Mouse (Mus musculus) heart, postnatal 0 days (tissue): Measurements from ENCODE around the gene Cabp4.

ENCODE experiments used
- CTCF ChIP-seq: IDR thresholded peaks from 2 replicates; pipeline ENCODE4 v1.5.1; 2016; ENCODE audit warnings: antibody characterized with exemption, control low read depth, low read depth
- EP300 ChIP-seq: IDR thresholded peaks from 2 replicates; pipeline ENCODE4 v1.6.1; 2016; ENCODE audit warnings: antibody characterized with exemption, low read depth

GRCm38 (mm10) chr19:4148819-4149218 lies 5.0 kb upstream of the Cabp4 start:
- no peak for TF ChIP-seq CTCF
- TF ChIP-seq EP300 = no peak
